Mouse (Mus musculus) CD4-positive, CD25-positive, alpha-beta regulatory T cell, adult 9 weeks (primary cell): Measurements from ENCODE around the gene Crhr2. TPM values are rescaled to one million over a fixed set of nuclear protein-coding genes. Genes with fewer than 3 reads are reported as not detected.

ENCODE experiments used
- polyA plus RNA-seq: library from polyadenylated mRNA; unstranded; fragments of 100-300 nt; shearing (Covaris generic); gene quantifications from one replicate; pipeline ENCODE4 v1.2.1, GENCODE M21; 2017

Crhr2 gene
- not detected for polyA plus RNA-seq

GRCm38 (mm10) chr6:55132794-55133193 lies at the start of gene Crhr2:
Crhr2 (minus strand) TSS chr6:55133016.

GRCm38 (mm10) chr6:55174741-55175181 lies 41.9 kb upstream of the Crhr2 start, which contains the start of gene Inmt:
Inmt (minus strand) TSS chr6:55175043.

Other genes with a start within 250 kb of the Crhr2 start
- gene Nod1, start 160.4 kb downstream of the Crhr2 start, polyA plus RNA-seq = 34.1 TPM
- 34.4 TPM for gene Ggct, start 140.1 kb downstream of the Crhr2 start, polyA plus RNA-seq
- 15.3 TPM for gene Gars, start 95.0 kb downstream of the Crhr2 start, polyA plus RNA-seq
- gene Inmt, start 42.0 kb upstream of the Crhr2 start, polyA plus RNA-seq = not detected
- gene Mindy4, start 70.4 kb upstream of the Crhr2 start, polyA plus RNA-seq = 0.30 TPM
- 0.17 TPM for gene Aqp1, start 203.4 kb upstream of the Crhr2 start, polyA plus RNA-seq
- gene Ghrhr, start 243.3 kb upstream of the Crhr2 start, polyA plus RNA-seq = not detected